Mouse (Mus musculus): ENCODE data around the gene Nrn1l.

The Nrn1l gene

DNA sequence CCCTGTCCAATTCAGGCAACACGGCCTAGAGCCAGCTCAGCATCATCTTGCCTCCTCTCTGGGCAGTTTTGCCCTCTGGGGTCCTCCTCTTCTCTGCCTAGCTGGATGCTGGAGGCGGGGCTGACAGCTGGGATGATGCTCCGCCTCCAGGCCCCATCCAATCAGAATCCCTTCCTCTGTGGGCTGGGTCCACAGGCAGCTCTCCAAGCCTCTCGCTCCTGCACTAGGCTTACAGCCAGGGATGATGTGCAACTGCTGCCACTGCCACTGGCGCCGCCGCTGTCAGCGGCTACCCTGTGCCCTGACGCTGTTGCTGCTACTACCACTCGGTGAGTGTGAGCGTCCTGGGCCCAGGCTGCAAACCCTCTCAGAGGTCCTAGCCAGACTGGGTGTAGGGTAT, at the start of gene Nrn1l:
Gene Nrn1l (plus strand): TSS at position 229 of the 400 bp plus-strand sequence.
- peak; percentile 71 to 78 for DNase-seq (ENCODE audit: low spot score in 2 of 2)

DNA sequence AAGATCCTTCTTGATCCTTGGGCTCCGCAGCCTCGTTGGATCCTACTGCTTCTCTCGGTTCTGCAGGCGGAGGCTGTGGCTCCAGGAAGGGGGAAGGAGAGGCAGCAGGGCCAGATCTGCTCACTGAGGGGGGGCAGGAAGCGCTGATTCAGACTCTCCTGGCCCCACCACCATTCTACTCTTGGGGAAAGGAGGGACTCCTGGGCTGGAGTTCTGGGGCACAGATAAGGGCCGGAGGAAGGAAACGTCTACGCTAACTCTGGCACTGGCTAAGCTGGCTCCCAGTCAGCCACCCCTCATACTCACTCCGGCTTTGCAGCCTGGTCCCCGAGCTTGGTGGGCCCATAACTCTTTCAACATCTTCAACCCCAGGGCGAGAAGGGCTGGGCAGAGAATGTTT, 46.7 kb upstream of the Nrn1l start:
- DNase-seq (ENCODE audit: low spot score in 2 of 2) = no peak

DNA sequence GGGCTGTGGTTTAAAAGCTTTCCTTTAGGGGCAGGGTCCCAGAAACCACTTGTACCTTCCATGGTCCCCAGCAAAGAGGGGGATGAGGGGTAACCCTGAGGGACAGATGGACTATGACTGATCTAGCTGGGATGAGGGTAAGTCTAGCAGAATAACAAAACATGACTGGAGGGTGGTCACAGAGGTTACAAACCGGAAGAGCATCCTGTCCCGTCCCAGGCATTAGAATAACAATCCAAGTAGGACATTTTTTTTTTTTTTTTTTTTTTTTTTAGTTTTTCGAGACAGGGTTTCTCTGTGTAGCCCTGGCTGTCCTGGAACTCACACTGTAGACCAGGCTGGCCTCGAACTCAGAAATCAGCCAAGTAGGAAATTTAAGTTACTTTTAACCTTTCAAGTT, 43.4 kb upstream of the Nrn1l start:
- DNase-seq (ENCODE audit: low spot score in 2 of 2) = no peak

DNA sequence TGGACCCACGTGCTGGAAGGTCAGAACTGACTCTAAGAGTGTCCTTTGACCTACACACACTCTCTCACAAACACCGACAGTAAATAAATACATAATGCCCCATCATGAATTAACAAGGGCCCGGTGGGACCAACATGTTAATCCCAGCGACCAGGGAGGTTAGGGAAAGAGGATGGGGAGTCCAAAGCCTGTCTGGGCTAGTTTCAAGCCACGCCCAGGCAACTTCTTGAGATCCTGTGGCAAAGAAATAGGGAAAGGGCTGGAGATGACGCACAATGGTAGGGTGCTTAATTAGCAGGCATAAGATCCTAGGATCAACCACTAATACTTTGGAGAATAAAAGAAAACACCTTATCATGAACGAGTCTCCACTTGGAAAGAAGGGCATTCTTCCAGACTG, 42.8 kb upstream of the Nrn1l start:
- no peak for DNase-seq (ENCODE audit: low spot score in 2 of 2)

DNA sequence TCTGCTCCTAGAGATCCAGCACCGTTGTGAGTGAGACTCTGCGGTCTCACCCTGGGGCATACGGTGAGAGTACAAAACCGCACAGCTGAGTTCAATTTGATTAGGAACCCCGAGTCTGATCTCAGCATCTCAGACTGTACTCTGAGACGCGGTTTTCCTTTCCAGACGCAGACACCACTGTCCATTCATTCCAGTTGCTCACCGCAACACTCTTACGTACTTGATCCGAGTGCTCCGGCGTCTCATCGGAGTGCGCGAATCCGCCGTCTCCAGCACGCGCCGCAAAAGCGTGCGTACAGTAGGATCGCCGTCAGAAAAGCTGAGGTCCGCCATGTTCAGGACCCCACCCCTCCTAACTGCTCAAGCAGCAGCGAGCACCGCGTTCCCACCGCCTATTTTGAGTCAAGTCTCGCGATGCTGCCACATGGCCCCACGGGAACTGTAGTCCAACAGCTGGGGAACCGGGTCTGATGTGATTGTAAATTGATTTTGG, 41.7 kb upstream of the Nrn1l start:
- peak; percentile 81 to 90 for DNase-seq (ENCODE audit: low spot score in 2 of 2)

DNA sequence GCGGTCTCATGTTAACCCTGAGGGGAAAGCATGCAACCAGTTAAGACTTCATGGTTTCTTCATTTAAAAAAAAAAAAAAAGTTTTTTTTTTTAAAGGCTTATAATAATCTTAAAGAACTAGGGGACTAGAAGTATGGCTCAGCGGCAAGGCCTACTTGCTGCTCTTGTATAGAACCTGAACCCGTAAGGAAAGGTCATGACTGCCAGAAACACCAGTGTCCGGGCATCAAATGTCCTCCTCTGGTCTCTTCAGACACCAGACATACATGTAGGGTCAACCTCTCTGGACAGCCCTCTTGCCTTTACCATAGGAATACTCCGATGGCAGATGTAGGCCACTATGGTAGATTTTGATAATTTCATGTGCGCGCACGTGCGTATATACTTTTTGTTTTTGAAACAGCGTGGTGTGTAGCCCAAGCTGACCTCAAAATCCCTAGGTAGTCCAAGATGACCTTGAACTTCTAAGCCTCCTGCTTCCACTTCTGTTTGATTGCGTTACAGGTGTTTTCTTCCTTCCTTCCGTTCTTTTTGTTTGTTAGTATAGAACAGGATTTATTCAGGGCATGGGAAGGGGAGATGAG, 41.1 kb upstream of the Nrn1l start:
- DNase-seq (ENCODE audit: low spot score in 2 of 2) = no peak

DNA sequence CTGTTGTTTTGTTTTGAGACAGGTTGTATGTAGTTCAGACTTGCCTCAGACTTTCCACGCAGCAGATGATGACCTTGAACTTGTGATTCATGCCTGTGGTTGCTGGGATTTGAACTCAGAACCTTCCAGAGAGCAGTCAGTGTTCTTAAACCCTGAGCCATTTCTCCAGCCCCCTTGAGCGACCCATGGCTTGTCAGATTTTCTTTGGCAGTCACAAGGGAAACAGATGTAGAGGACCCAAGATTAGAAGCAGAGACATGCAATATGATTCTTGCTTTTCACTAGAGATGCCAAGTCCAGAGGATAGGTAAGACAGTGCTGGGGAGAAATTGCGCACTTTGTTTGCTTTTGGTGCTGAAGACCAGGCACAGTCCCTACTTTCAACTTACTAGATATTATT, 40.2 kb upstream of the Nrn1l start, which contains the start of gene Cenpt:
Gene Cenpt (minus strand): TSS at position 101 of the 400 bp plus-strand sequence.
- DNase-seq (ENCODE audit: low spot score in 2 of 2) = no peak

DNA sequence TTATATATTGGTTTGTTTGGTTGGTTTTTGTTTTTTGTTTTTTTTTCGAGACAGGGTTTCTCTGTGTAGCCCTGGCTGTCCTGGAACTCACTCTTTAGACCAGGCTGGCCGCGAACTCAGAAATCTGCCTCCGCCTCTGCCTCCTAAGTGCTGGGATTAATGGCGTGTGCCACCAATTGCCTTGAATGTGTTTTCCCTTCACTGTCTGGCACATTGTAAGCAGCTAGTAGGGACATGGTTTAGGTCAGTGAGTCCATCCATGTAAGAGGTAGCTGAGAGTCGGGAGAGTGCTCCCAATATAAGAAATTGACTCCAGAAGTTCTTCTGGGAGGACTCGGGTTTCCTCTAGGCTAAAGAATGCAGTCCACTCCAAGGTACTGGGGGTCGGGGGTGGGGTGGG, 39.1 kb upstream of the Nrn1l start:
- DNase-seq (ENCODE audit: low spot score in 2 of 2) = no peak

DNA sequence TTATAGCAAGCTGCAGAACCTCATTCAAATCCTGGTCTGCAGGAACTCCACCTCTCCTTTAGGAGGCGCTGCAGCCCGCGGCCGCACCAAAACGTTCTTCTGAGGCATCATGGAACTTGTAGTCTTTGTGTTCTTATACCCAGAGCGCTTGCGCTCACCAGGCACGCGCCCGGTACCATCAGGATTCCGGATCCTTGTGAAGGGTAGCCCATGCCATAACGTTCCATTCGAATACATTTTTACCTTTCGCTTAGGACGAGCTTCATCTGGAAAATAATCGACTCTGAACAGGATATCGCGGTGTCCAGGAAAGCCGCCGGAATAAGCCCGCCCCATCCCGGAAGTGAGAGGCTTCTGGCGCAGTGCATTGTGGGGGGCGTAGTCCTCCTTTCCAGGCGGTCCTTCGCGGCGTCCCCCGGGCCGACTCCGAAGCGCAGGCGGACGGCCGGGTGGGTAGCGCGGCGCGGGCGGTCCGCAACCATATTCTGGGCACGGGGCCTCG, 38.6 kb upstream of the Nrn1l start, which contains the start of gene Thap11:
Gene Thap11 (plus strand): TSS at position 418 of the 502 bp plus-strand sequence.
- peak; percentile 86 to 94 for DNase-seq (ENCODE audit: low spot score in 2 of 2)

DNA sequence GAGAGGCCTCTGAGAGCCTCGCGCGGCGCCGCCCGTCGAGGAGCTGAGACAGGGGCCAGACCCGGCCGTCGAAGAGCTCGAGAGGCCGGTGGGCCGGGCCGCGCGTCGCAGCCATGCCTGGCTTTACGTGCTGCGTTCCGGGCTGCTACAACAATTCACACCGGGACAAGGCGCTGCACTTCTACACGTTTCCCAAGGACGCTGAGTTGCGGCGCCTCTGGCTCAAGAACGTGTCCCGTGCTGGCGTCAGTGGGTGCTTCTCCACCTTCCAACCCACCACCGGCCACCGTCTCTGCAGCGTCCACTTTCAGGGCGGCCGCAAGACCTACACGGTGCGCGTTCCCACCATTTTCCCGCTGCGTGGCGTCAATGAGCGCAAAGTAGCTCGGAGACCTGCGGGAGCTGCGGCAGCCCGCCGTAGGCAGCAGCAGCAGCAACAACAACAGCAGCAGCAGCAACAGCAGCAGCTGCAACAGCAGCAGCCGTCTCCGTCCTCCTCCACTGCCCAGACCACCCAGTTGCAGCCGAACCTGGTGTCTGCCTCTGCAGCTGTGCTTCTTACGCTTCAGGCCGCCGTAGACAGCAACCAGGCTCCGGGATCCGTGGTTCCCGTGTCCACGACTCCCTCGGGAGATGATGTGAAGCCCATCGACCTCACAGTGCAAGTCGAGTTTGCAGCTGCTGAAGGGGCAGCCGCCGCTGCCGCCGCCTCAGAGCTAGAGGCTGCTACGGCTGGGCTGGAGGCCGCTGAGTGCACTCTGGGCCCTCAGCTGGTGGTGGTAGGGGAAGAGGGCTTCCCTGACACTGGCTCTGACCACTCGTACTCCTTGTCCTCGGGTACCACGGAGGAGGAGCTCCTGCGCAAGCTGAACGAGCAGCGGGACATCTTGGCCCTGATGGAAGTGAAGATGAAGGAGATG, 37.9 kb upstream of the Nrn1l start:
- peak; percentile 37 to 63 for DNase-seq (ENCODE audit: low spot score in 2 of 2)

DNA sequence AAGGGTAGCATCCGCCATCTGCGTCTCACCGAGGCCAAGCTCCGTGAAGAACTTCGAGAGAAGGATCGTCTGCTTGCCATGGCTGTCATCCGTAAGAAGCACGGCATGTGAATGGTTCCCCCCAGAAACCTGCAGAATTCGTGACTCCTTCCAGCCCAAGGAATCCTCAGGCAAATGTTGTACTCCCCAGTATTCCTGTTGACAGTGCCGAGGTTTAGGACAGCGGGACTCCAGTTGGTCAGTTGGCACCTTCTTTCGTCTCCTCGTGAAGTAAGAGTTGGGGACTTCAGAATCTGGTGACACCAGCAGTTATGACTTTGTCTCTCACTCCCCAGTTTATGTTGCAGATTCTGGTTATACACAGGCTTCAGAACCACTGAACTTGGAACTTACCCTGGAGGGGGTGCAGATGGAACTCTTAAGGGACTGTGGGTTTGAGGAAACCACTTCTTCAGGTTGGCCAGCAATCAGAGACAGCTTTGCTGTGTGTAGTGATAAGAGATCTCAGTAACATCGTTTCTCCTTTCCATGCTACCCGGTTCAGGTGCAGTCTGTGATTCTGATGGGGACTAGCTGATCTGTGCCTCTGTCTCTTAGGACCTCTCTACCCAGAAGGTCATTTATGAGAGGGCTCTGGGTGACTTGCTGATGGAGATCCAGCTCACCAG, 37.1 kb upstream of the Nrn1l start:
- no peak for DNase-seq (ENCODE audit: low spot score in 2 of 2)

DNA sequence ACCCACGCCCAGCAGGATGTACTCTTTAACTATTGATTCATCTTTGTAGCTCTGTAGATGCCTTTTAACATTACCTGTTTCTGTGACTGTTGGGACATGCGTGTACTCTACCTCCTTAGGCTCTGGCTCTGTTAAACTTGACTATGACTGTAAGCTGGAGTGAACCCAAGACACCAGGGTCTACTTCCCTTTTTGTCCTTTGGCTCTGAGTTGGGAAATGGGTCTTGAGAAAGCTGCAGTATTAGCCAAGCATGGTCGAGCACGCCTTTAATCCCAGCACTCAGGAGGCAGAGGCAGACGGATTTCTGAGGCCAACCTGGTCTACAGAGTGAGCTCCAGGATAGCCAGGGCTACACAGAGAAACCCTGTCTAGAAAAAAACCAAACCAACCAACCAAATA, 34.9 kb upstream of the Nrn1l start:
- DNase-seq (ENCODE audit: low spot score in 2 of 2) = no peak

DNA sequence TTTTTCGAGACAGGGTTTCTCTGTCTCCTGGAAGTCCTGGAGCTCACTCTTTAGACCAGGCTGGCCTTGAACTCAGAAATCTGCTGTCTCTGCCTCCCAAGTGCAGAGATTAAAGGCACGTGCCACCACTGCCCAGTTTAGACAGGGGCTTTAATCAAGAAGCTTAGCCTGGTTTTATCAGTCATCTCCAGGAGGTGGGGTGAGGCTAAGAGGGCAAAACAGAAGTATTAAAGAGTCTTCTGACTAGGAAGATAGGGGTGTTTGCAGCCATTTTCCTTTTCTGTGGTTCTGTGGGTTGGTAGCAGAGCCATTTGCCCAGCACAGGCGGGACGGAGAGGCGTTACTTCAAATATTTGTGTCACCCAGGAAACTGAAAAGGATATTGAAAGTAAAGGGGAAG, 34.1 kb upstream of the Nrn1l start:
- no peak for DNase-seq (ENCODE audit: low spot score in 2 of 2)

DNA sequence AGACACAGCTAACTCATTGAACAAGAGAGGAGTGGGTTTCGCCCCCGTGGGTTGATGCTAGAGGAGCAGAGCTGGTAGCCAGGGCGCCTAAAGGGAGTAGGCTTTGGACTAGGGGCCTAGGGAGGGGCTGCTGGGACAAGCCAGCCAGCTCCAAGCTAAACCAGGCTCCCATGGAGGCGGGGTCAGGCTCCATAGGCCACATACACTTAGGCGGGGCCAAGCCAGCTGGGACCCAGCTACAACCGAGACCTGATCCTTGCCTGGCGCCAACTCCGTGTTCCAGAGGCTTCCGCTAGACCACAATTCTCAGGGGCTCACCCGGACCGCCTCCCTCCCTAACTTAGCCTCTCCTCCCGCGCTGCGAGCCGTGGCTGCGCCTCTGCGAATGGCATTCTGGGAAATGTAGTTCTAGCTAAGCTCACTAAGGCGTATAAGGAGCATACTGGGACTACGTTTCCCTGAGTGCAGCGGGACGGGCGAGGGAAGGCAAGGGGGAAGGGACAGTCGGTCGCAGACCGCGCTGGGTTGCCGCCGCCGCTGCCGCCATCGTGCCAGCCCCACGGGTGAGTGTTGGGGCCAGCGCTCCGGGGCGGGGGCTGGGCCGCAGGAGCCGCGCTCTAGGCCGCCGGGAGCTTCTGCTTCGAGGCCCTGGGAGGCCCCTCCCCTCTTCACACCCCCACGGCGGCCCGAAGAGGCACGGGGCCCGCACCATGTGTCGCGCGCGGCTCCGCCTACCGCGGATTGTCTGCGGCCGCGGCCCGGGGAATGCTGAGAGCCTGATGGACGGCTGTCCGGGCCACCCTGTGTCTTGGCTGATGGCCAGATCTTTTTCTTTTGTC, 33.0 kb upstream of the Nrn1l start, which contains the start of gene Nutf2:
Gene Nutf2 (plus strand): TSS at position 438 of the 839 bp plus-strand sequence.
- DNase-seq (ENCODE audit: low spot score in 2 of 2) = peak; percentile 94 to 97

DNA sequence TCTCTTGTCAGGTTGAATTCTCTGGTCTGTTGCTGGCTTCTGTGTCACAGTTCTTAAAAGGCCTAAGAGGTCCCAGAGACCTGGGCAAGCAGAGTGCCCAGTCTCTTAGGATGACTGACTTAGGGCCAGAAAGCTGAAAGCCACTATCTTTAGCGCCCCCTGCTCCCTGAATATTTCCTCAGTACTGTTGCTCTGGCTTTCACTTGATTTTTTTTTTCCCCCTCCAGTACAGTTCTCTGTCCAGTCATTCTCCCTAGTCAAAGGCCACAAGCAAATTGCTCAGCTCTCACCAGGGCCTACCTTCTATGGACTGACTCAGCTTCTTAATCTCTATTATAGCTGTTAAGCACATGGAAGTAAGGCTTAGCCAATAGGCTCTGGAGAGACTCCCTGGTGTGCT, 31.4 kb upstream of the Nrn1l start:
- no peak for DNase-seq (ENCODE audit: low spot score in 2 of 2)

DNA sequence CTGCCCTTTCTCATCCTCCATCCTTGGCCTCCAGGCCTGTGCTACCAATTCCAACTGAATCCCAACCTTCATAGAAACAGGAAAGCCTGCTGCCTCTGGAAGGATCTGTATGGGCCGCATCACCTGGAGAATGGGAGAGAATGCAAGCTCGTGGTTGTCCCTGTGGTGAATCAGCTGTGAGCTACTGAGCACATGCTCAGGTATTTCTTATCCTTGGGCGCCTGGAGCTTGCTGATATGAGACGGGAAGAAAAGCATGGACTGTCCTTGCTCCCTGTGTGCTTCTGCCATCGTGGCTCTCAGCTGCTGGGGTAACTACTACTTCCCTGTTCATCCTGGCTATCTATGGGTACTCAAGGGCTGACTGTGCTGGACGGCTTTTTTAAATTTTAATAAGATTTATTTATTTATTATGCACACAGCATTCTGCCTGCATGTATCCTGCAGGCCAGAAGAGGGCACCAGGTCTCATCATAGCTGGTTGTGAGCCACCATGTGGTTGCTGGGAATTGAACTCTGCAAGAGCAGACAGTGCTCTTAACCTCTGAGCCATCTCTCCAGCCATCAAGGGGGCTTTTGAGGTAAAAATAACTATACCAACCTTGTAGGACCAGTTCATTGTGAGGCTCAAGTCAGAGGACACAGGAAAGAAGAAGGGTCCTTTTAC, 26.9 kb upstream of the Nrn1l start:
- DNase-seq (ENCODE audit: low spot score in 2 of 2) = no peak

DNA sequence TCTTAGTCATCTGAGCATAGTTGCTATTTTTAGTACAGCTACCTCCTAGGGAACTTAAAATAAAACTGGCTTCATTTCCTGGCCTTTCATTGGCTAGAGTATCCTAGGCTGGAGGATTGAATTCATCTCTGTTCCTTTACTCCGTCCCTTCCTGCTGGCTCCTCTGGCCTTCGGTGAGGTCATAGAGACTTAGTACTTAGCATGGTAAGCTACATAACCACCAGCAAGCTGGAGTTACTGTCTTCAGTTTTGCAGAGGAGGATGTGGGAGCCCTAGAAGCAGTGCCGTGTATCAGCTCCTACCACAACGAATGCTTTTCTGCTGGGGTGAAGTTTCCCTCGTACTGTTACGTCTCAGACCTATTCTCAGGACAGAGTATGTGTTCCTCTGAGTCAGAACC, 19.1 kb upstream of the Nrn1l start:
- DNase-seq (ENCODE audit: low spot score in 2 of 2) = no peak

DNA sequence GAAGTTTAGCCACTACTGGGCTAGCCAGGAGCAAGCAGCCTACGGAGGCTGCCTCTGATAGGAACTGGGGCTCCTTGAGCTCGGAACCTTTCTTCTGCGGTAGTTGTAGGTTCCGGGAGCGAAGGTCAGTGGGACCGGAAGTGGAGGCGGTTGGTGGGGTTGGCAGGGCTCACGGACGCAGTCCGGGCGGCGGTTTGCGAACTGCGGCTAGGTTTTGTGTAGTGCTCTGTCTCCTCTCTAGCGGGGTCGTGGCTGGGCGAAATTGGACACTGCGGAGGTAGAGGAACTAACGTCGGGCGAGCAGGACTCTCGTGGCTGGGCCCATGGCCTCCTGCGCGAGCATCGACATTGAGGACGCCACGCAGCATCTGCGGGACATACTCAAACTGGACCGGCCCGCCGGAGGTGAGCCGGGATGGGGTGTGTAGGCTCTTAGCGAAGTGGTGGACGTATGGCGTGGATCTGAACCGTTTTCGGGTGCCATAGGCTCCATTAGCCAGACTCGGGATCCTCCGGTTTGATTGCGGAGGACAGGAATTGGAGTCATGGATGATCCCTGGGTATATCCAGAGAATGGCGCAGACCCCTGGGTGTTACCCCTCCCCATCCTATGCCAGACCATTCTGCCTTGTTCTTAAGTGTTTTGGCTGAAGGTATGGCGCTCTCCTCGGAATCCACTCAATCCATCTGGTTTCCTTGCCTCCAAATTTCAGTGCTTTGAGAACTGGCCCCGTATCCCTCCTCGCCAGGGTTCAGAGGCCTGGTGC, 12.4 kb upstream of the Nrn1l start, which contains the start of gene Edc4:
Gene Edc4 (plus strand): TSS at position 128 of the 767 bp plus-strand sequence.
- peak; percentile 80 to 82 for DNase-seq (ENCODE audit: low spot score in 2 of 2)

DNA sequence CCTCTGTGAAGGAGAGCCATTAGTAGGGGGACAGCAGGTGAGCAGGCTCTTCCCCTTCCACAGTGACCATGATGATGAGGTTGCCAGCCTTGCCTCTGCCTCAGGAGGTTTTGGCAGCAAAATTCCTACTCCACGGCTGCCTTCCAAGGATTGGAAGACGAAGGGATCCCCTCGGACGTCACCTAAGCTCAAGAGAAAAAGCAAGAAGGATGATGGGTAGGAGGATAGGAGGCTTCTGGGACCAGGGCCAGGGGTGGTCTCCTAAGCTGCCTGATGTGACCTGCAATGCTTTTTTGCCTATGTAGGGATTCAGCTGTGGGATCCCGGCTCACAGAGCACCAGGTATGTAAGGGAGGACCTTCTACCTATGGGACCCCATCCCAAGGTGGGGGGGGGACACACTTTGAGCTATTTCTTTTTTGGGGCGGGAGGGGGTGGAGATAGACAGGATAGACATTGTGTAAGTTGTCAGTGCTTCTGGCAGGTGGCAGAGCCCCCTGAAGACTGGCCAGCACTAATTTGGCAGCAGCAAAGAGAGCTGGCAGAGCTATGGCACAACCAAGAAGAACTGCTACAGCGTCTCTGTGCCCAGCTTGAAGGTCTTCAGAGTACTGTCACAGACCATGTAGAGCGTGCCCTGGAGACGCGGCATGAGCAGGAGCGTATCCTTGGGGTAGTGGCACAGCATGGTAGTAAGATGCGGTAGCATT, 3.5 kb upstream of the Nrn1l start:
- DNase-seq (ENCODE audit: low spot score in 2 of 2) = no peak

All from urinary bladder, postnatal 4 days (tissue).